25 mouse cellular contexts compared by ENCODE assay signal in genomic region chr16:38288851-38289250, GRCm38 (mm10). TPM values are rescaled to one million over a fixed set of nuclear protein-coding genes. Genes with fewer than 3 reads are reported as not detected.
DNase-seq lines count a peak whose midpoint lies in the region; ATAC-seq and TF ChIP-seq lines count a peak whose summit lies in the region.
"Had no signal": no experiment of that assay in that cellular context is flagged by ENCODE, and none has a peak within 500 bp of the region (broad histone marks: within the 10 kb centered on the region; RNA-seq: fewer than 3 reads in every experiment).

No protein-coding gene starts in this region.

- H3K27ac ChIP-seq in kidney, embryonic 14.5 days (ENCODE audit: low read depth, low read length) = no peak overlapping the region
- peak overlapping the region; percentile 87 for H3K27ac ChIP-seq in intestine, postnatal 0 days (ENCODE audit: low read depth, low read length)
- peak overlapping the region; percentile 94 for H3K27ac ChIP-seq in liver, adult 2 months (replicated peaks; ENCODE audit: insufficient read depth, low read depth, low read length)
- no peak overlapping the region for H3K27ac ChIP-seq in stomach, postnatal 0 days (replicated peaks)
- H3K27ac ChIP-seq in heart, adult 2 months = no peak overlapping the region
- no peak overlapping the region for H3K27ac ChIP-seq in neural tube, embryonic 15.5 days (replicated peaks)
- H3K27ac ChIP-seq: embryonic facial prominence, embryonic 12.5 days; heart, embryonic 15.5 days; midbrain, embryonic 13.5 days had no signal

- H3K79me2 ChIP-seq in liver, adult 2 months (ENCODE audit: control insufficient read depth, insufficient read depth, low read length) = peaks cover 23% of the 10 kb centered on the region
- H3K79me2 ChIP-seq in heart, adult 2 months (replicated peaks; ENCODE audit: control insufficient read depth, insufficient read depth, low read length) = no peaks in the 10 kb centered on the region

- H3K4me2 ChIP-seq in kidney, embryonic 14.5 days (replicated peaks; ENCODE audit: low read depth, low read length) = no peak overlapping the region
- H3K4me2 ChIP-seq in intestine, postnatal 0 days (replicated peaks; ENCODE audit: low read depth) = peak overlapping the region; percentile 24
- no peak overlapping the region for H3K4me2 ChIP-seq in stomach, postnatal 0 days (replicated peaks; ENCODE audit: low read depth)
- H3K4me2 ChIP-seq in neural tube, embryonic 15.5 days = no peak overlapping the region
- H3K4me2 ChIP-seq: embryonic facial prominence, embryonic 12.5 days; heart, embryonic 15.5 days; lung, embryonic 14.5 days; midbrain, embryonic 13.5 days had no signal

- intact Hi-C loops in heart, adult 2 months (cut with DNase I) = no loop called here

- H3K27me3 ChIP-seq in kidney, embryonic 14.5 days (ENCODE audit: control insufficient read depth, insufficient read depth, low read length) = no peaks in the 10 kb centered on the region
- no peaks in the 10 kb centered on the region for H3K27me3 ChIP-seq in intestine, postnatal 0 days (replicated peaks; ENCODE audit: control insufficient read depth, insufficient read depth, low read length)
- no peaks in the 10 kb centered on the region for H3K27me3 ChIP-seq in liver, adult 2 months (ENCODE audit: control insufficient read depth, insufficient read depth, low read length)
- no peaks in the 10 kb centered on the region for H3K27me3 ChIP-seq in stomach, postnatal 0 days (ENCODE audit: control insufficient read depth, insufficient read depth, low read length)
- H3K27me3 ChIP-seq in heart, adult 2 months (ENCODE audit: control insufficient read depth, insufficient read depth, low read length) = no peaks in the 10 kb centered on the region
- H3K27me3 ChIP-seq in neural tube, embryonic 15.5 days (replicated peaks) = no peaks in the 10 kb centered on the region
- H3K27me3 ChIP-seq: embryonic facial prominence, embryonic 12.5 days; heart, embryonic 15.5 days; midbrain, embryonic 13.5 days had no signal

- no peak for TF ChIP-seq CTCF in intestine, postnatal 0 days (IDR thresholded peaks at IDR 0.05; ENCODE audit: low read depth)
- no peak for TF ChIP-seq CTCF in liver, adult 2 months (IDR thresholded peaks at IDR 0.05; ENCODE audit: low read depth, low read length)
- TF ChIP-seq CTCF in stomach, postnatal 0 days (IDR thresholded peaks at IDR 0.05; ENCODE audit: low read depth) = no peak
- TF ChIP-seq CTCF in heart, adult 2 months (IDR thresholded peaks at IDR 0.05) = no peak

- ATAC-seq in kidney, embryonic 14.5 days (ENCODE audit: low FRiP score, low TSS enrichment) = no peak
- peak; percentile 70 for ATAC-seq in intestine, postnatal 0 days
- no peak; the same call in 1 of the 2 replicates for ATAC-seq in stomach, postnatal 0 days (ENCODE audit: low FRiP score, low TSS enrichment)
- no peak for ATAC-seq in neural tube, embryonic 15.5 days (ENCODE audit: low FRiP score)
- ATAC-seq: CD4-positive, CD25-positive, alpha-beta regulatory T cell, adult 4 months; midbrain, embryonic 13.5 days had no signal

- H3K4me3 ChIP-seq in kidney, embryonic 14.5 days (ENCODE audit: low read length) = no peak overlapping the region
- H3K4me3 ChIP-seq in intestine, postnatal 0 days (ENCODE audit: low read depth, low read length) = no peak overlapping the region
- H3K4me3 ChIP-seq in liver, adult 2 months (ENCODE audit: insufficient read depth, low read depth, low read length) = no peak overlapping the region; the same call in 1 of the 2 replicates
- H3K4me3 ChIP-seq in stomach, postnatal 0 days (ENCODE audit: low read depth, low read length) = no peak overlapping the region
- H3K4me3 ChIP-seq in heart, adult 2 months = no peak overlapping the region
- no peak overlapping the region for H3K4me3 ChIP-seq in neural tube, embryonic 15.5 days (replicated peaks)
- H3K4me3 ChIP-seq: embryonic facial prominence, embryonic 12.5 days; heart, embryonic 15.5 days; midbrain, embryonic 13.5 days had no signal

- H3K36me3 ChIP-seq in kidney, embryonic 14.5 days (ENCODE audit: control insufficient read depth, insufficient read depth, low read length) = no peaks in the 10 kb centered on the region
- H3K36me3 ChIP-seq in intestine, postnatal 0 days (ENCODE audit: control insufficient read depth, insufficient read depth) = no peaks in the 10 kb centered on the region
- H3K36me3 ChIP-seq in liver, adult 2 months (ENCODE audit: control insufficient read depth, insufficient read depth, low read length) = peaks cover 5% of the 10 kb centered on the region; the same call in 1 of the 2 replicates
- H3K36me3 ChIP-seq in stomach, postnatal 0 days (ENCODE audit: control insufficient read depth, insufficient read depth, low read length) = no peaks in the 10 kb centered on the region
- no peaks in the 10 kb centered on the region for H3K36me3 ChIP-seq in heart, adult 2 months (ENCODE audit: control insufficient read depth, insufficient read depth, low read length)
- no peaks in the 10 kb centered on the region for H3K36me3 ChIP-seq in neural tube, embryonic 15.5 days
- H3K36me3 ChIP-seq: embryonic facial prominence, embryonic 12.5 days; G1E; heart, embryonic 15.5 days; midbrain, embryonic 13.5 days had no signal

- WGBS in kidney, embryonic 14.5 days = 13% methylated on average over 6 of the region's 6 CpGs
- 15% methylated on average over 6 of the region's 6 CpGs for WGBS in intestine, postnatal 0 days
- 8% methylated on average over 6 of the region's 6 CpGs for WGBS in liver, adult 2 months
- WGBS in stomach, postnatal 0 days = 17% methylated on average over 6 of the region's 6 CpGs
- 28% methylated on average over 6 of the region's 6 CpGs for WGBS in heart, adult 2 months
- 33% methylated on average over 6 of the region's 6 CpGs for WGBS in neural tube, embryonic 15.5 days

- H3K9me3 ChIP-seq in kidney, embryonic 14.5 days (ENCODE audit: control insufficient read depth, low read length) = no peaks in the 10 kb centered on the region
- no peaks in the 10 kb centered on the region for H3K9me3 ChIP-seq in intestine, postnatal 0 days (ENCODE audit: control insufficient read depth)
- no peaks in the 10 kb centered on the region for H3K9me3 ChIP-seq in stomach, postnatal 0 days (ENCODE audit: control insufficient read depth, low read length)
- no peaks in the 10 kb centered on the region for H3K9me3 ChIP-seq in neural tube, embryonic 15.5 days (replicated peaks)
- H3K9me3 ChIP-seq: embryonic facial prominence, embryonic 12.5 days; G1E; heart, embryonic 15.5 days; midbrain, embryonic 13.5 days had no signal

- TF ChIP-seq EP300 in stomach, postnatal 0 days (optimal IDR thresholded peaks at IDR 0.05) = no peak
- no peak for TF ChIP-seq EP300 in heart, adult 2 months (IDR thresholded peaks at IDR 0.05; ENCODE audit: insufficient read depth, low read depth, low read length)

- DNase-seq in kidney, adult 8-10 months = peak; percentile 36 to 53
- DNase-seq in liver, adult 2 months (ENCODE audit: extremely low read depth, low read depth, low spot score) = peak; percentile 95
- DNase-seq in stomach, postnatal 0 days (ENCODE audit: low spot score) = peak; percentile 47
- DNase-seq in heart, adult 2 months = no peak
- DNase-seq: cerebellum, adult 9-11 months; heart, adult 18-20 months; left cerebral cortex, postnatal 4 days; lung, embryonic 14.5 days; lung, postnatal 4 days; spleen, adult 18-20 months; thymus, postnatal 36 days had no signal

- TF ChIP-seq POLR2A in liver, adult 2 months (IDR thresholded peaks at IDR 0.05; ENCODE audit: extremely low read depth, insufficient read depth, low read length) = no peak
- TF ChIP-seq POLR2A in heart, adult 2 months (IDR thresholded peaks at IDR 0.05; ENCODE audit: insufficient read depth, low read depth, low read length) = no peak

- no peaks in the 10 kb centered on the region for H3K4me1 ChIP-seq in kidney, embryonic 14.5 days (ENCODE audit: control insufficient read depth, insufficient read depth, low read length)
- H3K4me1 ChIP-seq in intestine, postnatal 0 days (replicated peaks; ENCODE audit: control insufficient read depth, insufficient read depth, low read length) = 0 out of 2 replicates have a peak, but pooled peaks cover 4% of the 10 kb centered on the region
- peaks cover 32% of the 10 kb centered on the region for H3K4me1 ChIP-seq in liver, adult 2 months (ENCODE audit: control insufficient read depth, insufficient read depth, low read length)
- H3K4me1 ChIP-seq in stomach, postnatal 0 days (replicated peaks; ENCODE audit: control insufficient read depth, insufficient read depth) = no peaks in the 10 kb centered on the region
- H3K4me1 ChIP-seq in heart, adult 2 months (ENCODE audit: control insufficient read depth, insufficient read depth, low read length) = peaks cover 1% of the 10 kb centered on the region; the same call in 1 of the 2 replicates
- H3K4me1 ChIP-seq in neural tube, embryonic 15.5 days = no peaks in the 10 kb centered on the region
- H3K4me1 ChIP-seq: midbrain, embryonic 13.5 days had no signal

- no peak overlapping the region for H3K9ac ChIP-seq in kidney, embryonic 14.5 days (ENCODE audit: low read depth, low read length)
- 0 out of 2 replicates have a peak overlapping the region, but pooled peaks have one; percentile 3 for H3K9ac ChIP-seq in intestine, postnatal 0 days (ENCODE audit: low read depth, low read length)
- H3K9ac ChIP-seq in liver, adult 2 months (ENCODE audit: low read depth, low read length) = peak overlapping the region; percentile 62
- H3K9ac ChIP-seq in stomach, postnatal 0 days (ENCODE audit: low read length) = no peak overlapping the region
- no peak overlapping the region for H3K9ac ChIP-seq in heart, adult 2 months (ENCODE audit: low read depth, low read length)
- no peak overlapping the region for H3K9ac ChIP-seq in neural tube, embryonic 15.5 days (replicated peaks)
- H3K9ac ChIP-seq: embryonic facial prominence, embryonic 12.5 days; heart, embryonic 15.5 days; lung, embryonic 14.5 days; midbrain, embryonic 13.5 days had no signal

RNA-seq across cellular contexts. Expression of gene Nr1i2, which starts 5.8 kb away (rescaled TPM):
- polyA plus RNA-seq in kidney, embryonic 14.5 days (2014; fragmentation: Nextera tagmentation; extraction: Ambion mirVana) = 0.19 TPM in 1 of 2 replicates, not detected in the other
- 23.1 and 26.0 TPM in 2 replicates for polyA plus RNA-seq in intestine, postnatal 0 days (2015; fragmentation: Nextera tagmentation; extraction: Ambion mirVana)
- total RNA-seq in liver, adult 2 months (2014; rRNA removed) = 72.3 TPM in 2 replicates
- 45.8 and 53.6 TPM in 2 replicates for polyA plus RNA-seq in liver, adult 2 months (2012; rRNA removed)
- polyA plus RNA-seq in stomach, postnatal 0 days (2015; fragmentation: Nextera tagmentation; extraction: Ambion mirVana) = 10.6 and 13.6 TPM in 2 replicates
- not detected for total RNA-seq in heart, adult 2 months (2021)
- 0.15 TPM in 1 of 2 replicates, not detected in the other for polyA plus RNA-seq in heart, adult 2 months (2012; rRNA removed)
- polyA plus RNA-seq in neural tube, embryonic 15.5 days (2015; fragmentation: Nextera tagmentation; extraction: Ambion mirVana) = 0.63 TPM in 1 of 2 replicates, not detected in the other
- total RNA-seq: adrenal gland, adult 18-20 months; G1E; gastrocnemius, adult 8-10 months; heart, adult 18-20 months; hematopoietic stem cell, adult 5-6 weeks; layer of hippocampus, adult 8-10 months; left cerebral cortex, adult 18-20 months; left cerebral cortex, postnatal 4 days had no signal
- polyA plus RNA-seq: CD4-positive, CD25-positive, alpha-beta regulatory T cell, adult 4 months; embryonic facial prominence, embryonic 12.5 days; G1E; heart, embryonic 15.5 days; lung, embryonic 14.5 days; midbrain, embryonic 13.5 days; neural tube, embryonic 14.5 days had no signal

RNA-seq across cellular contexts. Expression of gene Maats1, which starts 53.1 kb away (rescaled TPM):
- 0.11 TPM in 1 of 2 replicates, not detected in the other for polyA plus RNA-seq in kidney, embryonic 14.5 days (2014; fragmentation: Nextera tagmentation; extraction: Ambion mirVana)
- 0.88 and 1.0 TPM in 2 replicates for polyA plus RNA-seq in intestine, postnatal 0 days (2015; fragmentation: Nextera tagmentation; extraction: Ambion mirVana)
- total RNA-seq in liver, adult 2 months (2014; rRNA removed) = not detected in 2 replicates
- not detected in 2 replicates for polyA plus RNA-seq in liver, adult 2 months (2012; rRNA removed)
- 0.27 and 0.44 TPM in 2 replicates for polyA plus RNA-seq in stomach, postnatal 0 days (2015; fragmentation: Nextera tagmentation; extraction: Ambion mirVana)
- not detected for total RNA-seq in heart, adult 2 months (2021)
- polyA plus RNA-seq in heart, adult 2 months (2012; rRNA removed) = 0.20 TPM in 1 of 2 replicates, not detected in the other
- polyA plus RNA-seq in neural tube, embryonic 15.5 days (2015; fragmentation: Nextera tagmentation; extraction: Ambion mirVana) = 0.40 and 0.88 TPM in 2 replicates
- total RNA-seq: gastrocnemius, adult 8-10 months; hematopoietic stem cell, adult 5-6 weeks had no signal
- polyA plus RNA-seq: G1E had no signal

RNA-seq across cellular contexts. Expression of gene Cox17, which starts 57.9 kb away (rescaled TPM):
- polyA plus RNA-seq in kidney, embryonic 14.5 days (2014; fragmentation: Nextera tagmentation; extraction: Ambion mirVana) = 148 and 203 TPM in 2 replicates
- polyA plus RNA-seq in intestine, postnatal 0 days (2015; fragmentation: Nextera tagmentation; extraction: Ambion mirVana) = 557 and 587 TPM in 2 replicates
- 56.6 and 69.9 TPM in 2 replicates for total RNA-seq in liver, adult 2 months (2014; rRNA removed)
- polyA plus RNA-seq in liver, adult 2 months (2012; rRNA removed) = 39.4 and 46.7 TPM in 2 replicates
- polyA plus RNA-seq in stomach, postnatal 0 days (2015; fragmentation: Nextera tagmentation; extraction: Ambion mirVana) = 301 and 327 TPM in 2 replicates
- total RNA-seq in heart, adult 2 months (2021) = 100 to 1,000 TPM; 295 to 358 TPM
- polyA plus RNA-seq in heart, adult 2 months (2012; rRNA removed) = 190 and 221 TPM in 2 replicates
- polyA plus RNA-seq in neural tube, embryonic 15.5 days (2015; fragmentation: Nextera tagmentation; extraction: Ambion mirVana) = 95.8 and 101 TPM in 2 replicates

RNA-seq across cellular contexts. Expression of gene Gm21987, which starts 58.0 kb away (rescaled TPM):
- not detected in 2 replicates for polyA plus RNA-seq in kidney, embryonic 14.5 days (2014; fragmentation: Nextera tagmentation; extraction: Ambion mirVana)
- 0.38 TPM in 1 of 2 replicates, not detected in the other for polyA plus RNA-seq in intestine, postnatal 0 days (2015; fragmentation: Nextera tagmentation; extraction: Ambion mirVana)
- total RNA-seq in liver, adult 2 months (2014; rRNA removed) = not detected in 2 replicates
- polyA plus RNA-seq in liver, adult 2 months (2012; rRNA removed) = not detected in 2 replicates
- polyA plus RNA-seq in stomach, postnatal 0 days (2015; fragmentation: Nextera tagmentation; extraction: Ambion mirVana) = not detected in 2 replicates
- not detected for total RNA-seq in heart, adult 2 months (2021)
- polyA plus RNA-seq in heart, adult 2 months (2012; rRNA removed) = not detected in 2 replicates
- 0.72 TPM in 1 of 2 replicates, not detected in the other for polyA plus RNA-seq in neural tube, embryonic 15.5 days (2015; fragmentation: Nextera tagmentation; extraction: Ambion mirVana)
- total RNA-seq: adrenal gland, adult 18-20 months; gastrocnemius, adult 8-10 months; hematopoietic stem cell, adult 5-6 weeks; left cerebral cortex, adult 18-20 months; left cerebral cortex, postnatal 4 days had no signal
- polyA plus RNA-seq: CD4-positive, CD25-positive, alpha-beta regulatory T cell, adult 4 months; embryonic facial prominence, embryonic 12.5 days; lung, embryonic 14.5 days; midbrain, embryonic 13.5 days; neural tube, embryonic 14.5 days had no signal

Comparison
In these comparisons a context has a peak if more than half of its experiments do, and no peak if none do; other contexts are left out.
1. DNase-seq: peak in kidney, adult 8-10 months (2 of 2), liver, adult 2 months (single experiment) and stomach, postnatal 0 days (single experiment); none in heart, adult 2 months (0 of 2).
2. H3K27ac ChIP-seq: peak in intestine, postnatal 0 days (single experiment) and liver, adult 2 months (single experiment); none in kidney, embryonic 14.5 days (single experiment), stomach, postnatal 0 days (single experiment), heart, adult 2 months (single experiment) and neural tube, embryonic 15.5 days (single experiment).
3. H3K9ac ChIP-seq: peak in intestine, postnatal 0 days (single experiment) and liver, adult 2 months (single experiment); none in kidney, embryonic 14.5 days (single experiment), stomach, postnatal 0 days (single experiment), heart, adult 2 months (single experiment) and neural tube, embryonic 15.5 days (single experiment).